Mouse (Mus musculus): Measurements from ENCODE around the gene Gpn1.
A peak's percentile ranks its signal among the peaks of the same experiment; 100 is the strongest.
"Not testable (repeated sequence)": the region's sequence is repeated elsewhere in the genome, so short reads cannot be mapped to it uniquely, and the experiment has no call there.

Gpn1 gene

DNA sequence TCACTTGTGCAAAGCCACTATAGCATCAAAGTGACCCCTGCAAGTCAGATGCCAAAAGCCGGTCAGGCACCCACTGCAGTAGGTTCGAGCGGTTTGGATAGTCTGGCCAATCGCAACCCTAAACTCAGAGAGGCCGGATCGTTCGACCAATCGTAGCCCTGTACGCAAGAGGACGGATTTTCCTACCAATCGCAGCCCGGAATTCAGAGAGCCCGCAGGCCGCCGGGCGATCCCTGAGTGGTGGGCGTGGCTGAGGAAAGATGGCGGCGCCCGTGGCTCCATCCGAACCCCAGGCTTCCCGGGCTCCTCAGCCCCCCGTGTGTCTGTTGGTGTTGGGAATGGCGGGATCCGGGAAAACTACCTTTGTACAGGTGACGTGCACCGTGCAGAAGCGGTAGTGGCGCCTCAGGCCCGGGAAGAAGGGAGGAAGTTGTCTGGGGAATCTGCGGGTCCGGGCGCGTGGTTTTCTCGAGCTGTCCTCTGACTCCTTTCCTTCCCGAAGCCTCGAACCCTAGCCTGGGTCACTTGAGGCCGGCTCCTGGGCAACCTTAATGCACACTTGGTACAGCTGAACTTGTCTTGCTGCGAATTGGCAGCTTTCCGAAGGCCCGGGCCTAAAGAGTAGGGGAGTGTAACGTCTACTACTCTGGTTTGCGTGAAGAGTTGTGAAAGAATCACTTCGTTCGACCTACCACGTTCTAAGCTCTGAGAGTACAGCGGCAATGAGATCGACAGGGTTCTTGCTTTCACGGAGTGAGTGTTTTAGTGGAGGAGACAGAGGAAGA is at the start of gene Gpn1:
TSS of gene Gpn1 (plus strand) at position 229 of the 785 bp plus-strand sequence.
- DNase-seq (ENCODE audit: low spot score): peak; percentile 91

DNA sequence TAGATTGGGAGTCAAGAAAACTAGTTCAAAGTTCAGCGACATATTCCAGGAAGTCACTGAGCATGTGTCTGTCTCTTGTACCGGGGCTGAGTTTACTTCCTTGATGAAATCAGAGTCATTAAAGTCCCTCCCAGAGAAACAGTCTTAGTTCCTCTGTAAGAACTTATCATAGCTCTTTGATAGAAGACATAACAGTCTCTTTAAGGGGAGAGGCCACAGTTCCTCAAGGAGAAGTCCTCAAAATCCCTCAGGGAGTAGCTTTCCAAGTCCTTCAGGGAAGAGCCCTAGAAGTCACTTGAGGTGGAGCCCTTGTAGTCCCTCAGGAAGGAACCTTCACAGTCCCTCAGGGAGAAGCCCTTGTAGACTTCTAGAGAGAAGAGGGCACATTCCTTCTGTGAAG is 43.2 kb upstream of the Gpn1 start:
- DNase-seq (ENCODE audit: low spot score): no peak

DNA sequence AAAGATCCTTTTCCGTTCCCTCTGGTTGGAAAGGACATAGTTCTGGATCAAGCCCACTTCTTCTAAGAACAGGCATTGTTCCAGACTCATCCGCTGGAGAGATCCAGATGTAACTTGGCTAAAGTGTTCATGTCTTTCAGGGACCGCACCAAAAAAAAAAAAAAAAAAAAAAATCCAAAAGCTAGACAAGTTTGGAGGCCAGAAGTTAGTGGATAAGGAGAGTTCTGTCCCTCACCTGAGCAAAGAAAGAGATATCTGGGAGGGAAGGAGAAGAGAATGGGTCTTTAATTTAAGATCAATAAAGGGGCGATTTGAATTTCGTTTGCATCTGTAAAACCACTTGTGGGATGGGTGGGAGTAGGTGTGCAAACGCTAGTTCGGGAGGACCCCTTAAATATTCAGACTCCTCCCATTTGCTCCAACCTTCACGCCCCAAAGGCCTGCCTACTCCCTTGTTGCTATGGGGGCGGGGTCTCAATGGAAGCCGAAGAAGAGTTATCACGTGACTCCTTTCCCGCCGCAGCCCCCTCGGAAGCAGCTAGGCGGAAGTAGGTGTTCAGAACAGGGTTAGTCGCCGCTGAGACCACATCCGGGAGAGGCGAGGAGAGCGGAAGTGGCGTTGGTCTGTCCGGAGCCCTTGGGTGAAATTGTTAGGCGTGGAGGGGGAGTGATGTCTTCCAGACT is 42.5 kb upstream of the Gpn1 start, which contains the start of gene Zfp512:
TSS of gene Zfp512 (plus strand) at position 554 of the 684 bp plus-strand sequence.
- DNase-seq (ENCODE audit: low spot score): peak; percentile 95

DNA sequence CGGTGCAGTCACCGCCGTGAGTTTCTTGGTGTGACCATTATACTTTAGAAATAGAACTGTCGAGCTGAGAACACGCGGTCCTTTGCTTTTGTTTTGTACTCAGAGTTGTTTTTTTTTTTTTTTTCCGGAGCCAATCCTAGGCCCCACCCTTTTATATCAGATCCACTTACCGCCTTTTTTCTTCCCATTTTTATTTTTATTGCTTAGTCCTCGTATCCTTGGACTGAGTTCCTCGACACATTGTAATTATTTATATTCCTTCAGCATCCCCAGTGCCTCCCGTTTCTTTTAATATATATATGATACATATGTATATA is 42.0 kb upstream of the Gpn1 start:
- DNase-seq (ENCODE audit: low spot score): no peak

DNA sequence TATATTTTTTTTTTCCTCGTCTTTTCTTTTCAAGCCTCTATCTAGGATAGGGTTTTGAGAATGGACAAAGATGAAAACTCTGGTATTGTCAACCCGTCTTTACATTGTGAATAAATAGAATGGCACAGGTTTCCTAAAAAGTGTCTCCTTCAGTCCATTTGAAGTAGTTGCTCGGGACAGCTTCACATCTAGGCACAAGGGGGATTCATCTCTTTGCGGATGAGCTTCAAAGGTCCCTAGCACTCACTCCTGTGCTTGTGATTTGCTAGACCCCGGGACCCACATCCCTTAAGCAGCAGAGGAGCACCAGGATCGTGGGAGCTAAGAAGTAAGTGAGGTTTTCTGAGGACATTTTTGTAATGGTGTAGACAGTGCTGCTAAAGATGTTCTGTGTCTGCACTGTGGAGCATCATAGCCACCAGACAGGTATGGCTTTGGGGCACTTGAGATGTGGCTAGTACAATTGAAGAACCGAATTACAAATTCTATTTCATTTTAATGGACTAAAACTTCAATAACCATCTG is 41.6 kb upstream of the Gpn1 start:
- no peak for DNase-seq (ENCODE audit: low spot score)

DNA sequence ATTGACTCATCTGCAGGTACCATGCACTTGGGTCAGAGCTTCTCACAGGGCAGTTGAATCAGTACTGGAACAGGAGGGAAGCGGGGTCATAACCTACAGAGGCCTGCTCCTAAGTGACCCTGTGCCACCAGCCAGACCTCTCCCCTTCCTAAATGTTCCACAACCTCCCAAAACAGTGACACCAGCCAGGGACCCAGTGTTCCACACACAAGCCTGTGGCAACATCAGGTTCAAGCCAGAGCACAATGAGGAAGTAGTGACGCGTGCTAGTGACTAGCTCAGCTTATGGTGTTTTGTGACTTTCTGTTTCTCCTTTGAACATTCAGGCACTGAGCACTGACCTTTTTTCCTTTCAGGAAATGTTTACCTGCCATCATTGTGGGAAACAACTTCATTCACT is 26.7 kb upstream of the Gpn1 start:
- no peak for DNase-seq (ENCODE audit: low spot score)

DNA sequence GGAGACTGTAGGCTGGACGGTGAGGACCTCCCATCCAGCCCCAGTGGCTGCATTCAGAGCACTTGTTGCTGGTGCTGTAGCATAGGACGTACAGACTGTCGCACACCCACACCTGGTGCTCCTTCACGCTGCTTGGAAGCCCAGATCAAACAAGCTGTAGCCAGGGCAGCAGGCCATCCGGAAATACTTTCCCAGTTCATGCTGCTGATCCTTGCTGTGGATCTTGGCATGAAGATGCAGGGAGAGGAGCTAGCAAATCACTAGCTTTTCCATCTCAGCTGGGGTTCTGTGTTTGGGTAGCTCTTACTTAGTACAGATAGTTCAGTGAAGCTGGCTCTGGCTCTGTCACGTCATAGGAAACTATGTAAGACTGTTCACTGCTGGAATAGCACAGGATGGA is 24.8 kb upstream of the Gpn1 start:
- no peak for DNase-seq (ENCODE audit: low spot score)

DNA sequence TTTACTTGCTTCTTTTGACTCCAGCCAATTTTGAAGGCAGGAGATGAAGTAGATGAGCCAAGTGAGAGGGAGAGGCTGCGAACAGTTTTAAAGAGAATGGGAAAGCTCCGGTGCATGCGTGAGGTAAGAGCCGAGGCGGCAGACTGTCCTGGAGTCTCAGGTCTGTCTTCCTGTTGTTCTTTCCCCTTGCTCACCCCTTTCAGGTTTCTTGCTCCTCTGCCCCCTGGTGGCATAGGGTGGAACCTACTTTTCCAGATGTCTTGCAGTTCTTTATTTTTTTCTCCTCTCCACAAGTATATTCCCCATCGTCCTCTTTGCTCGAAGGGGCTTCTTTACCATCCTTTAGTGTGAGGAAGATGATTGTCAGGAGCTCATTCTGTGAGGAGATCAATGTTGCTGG is 24.2 kb upstream of the Gpn1 start:
- peak; percentile 52 for DNase-seq (ENCODE audit: low spot score)

DNA sequence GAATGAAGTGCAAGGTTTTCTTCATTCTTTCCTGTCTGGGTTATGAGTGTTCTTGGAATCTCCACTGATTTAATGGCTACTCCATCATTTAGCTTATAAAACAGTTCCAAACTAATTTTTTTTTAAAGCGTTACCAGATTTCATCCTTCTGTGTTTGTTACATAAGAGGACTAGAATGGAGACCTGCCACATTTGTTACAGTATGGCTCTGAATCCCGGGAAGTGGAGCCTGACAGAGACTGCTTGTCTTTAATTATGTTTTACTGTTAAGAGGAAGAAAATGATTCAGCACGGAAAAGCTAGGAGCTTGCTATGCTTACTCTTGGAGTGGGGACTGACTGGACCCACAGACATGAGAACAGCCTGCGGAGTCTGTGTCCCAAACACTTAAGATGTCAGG is 14.0 kb upstream of the Gpn1 start:
- DNase-seq (ENCODE audit: low spot score): peak; percentile 20

DNA sequence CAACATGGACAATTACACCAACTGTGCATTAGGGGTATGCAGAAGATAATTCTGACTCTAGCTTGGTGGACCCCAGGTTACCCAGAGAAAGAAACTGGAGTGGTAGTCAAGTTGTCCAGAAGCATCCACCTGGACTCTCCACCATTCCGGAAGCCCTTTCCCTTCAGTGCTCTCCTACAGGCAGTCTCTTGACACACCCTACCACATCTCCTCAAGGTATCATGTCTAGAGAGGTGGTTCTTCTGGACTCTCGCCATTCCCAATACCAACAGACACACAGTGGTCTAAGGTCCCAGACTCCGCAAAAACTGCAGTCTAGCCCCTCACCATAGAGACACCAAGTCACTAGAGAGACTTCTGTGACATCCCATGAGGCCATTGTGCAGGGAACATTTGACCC is 9.1 kb upstream of the Gpn1 start, which contains the start of gene 4930548H24Rik:
TSS of gene 4930548H24Rik (plus strand) at position 301 of the 400 bp plus-strand sequence.
- DNase-seq (ENCODE audit: low spot score): no peak

DNA sequence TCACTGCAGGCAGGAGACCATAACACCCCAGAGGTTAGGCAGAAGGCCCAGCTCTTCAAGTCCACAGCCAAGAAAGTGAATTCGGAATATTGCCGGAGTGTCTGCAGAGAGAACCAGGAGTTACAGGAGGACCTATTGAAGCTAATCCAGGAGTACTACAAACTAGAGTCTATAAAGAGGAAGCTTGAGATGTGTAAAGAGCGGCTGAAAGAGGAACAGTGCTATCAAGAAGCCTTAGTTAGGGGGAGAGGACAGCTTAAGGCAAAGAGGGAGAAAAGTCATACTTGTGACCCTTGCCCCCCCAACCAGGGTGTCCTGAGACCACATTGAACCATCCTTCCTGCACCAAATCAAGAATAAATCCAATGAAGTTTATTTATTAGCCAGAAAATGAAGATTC is 6.7 kb upstream of the Gpn1 start:
- no peak for DNase-seq (ENCODE audit: low spot score)

DNA sequence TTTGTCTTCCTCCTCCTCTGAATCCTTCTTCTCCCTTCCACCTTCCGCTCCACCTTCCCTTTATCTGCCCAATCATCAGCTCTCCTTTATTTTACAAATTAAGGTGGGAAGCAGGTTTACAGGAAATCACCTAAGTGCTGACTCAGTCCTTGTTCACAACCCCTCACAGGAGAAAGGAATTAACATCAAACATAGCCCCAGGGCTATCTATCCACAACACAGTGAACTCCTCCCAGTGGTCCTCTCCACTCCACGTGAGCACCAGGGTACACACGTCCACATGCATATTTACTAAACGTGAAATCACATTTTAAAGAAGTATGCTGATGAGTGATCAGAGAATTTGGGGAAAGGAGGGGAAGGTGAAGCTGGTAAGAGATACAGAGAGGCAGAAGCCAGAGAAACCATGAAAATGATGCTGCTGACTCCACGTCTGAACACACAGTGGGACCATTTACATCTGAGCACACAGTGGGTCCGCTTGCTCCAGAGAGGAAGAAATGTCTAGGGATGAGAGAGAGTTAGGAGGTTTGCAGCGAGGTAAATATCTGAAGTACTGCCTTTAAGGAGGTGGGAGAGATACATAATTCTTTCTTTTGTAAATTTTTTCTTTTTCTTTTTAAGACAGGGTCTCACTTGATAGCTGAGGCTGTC is 5.3 kb upstream of the Gpn1 start:
- no peak for DNase-seq (ENCODE audit: low spot score)

DNA sequence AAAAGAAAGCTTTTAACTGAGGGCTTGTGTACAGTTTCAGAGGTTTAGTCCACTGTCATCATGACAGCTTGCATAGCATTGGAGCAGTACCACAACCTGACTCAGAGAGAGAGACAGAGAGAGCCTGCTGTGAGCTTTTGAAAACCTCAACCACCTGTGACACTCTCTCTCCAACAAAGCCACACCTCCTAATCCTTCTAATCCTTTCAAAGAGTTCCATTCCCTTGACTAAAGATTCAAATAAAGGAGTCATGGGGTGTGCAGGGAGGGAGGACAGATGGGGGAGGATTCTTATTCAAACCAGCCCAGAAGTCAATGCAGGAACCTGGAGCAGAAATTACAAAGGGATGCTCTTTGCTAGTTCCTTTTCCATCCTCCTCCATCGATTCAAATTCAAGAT is 2.5 kb upstream of the Gpn1 start:
- DNase-seq (ENCODE audit: low spot score): no peak

DNA sequence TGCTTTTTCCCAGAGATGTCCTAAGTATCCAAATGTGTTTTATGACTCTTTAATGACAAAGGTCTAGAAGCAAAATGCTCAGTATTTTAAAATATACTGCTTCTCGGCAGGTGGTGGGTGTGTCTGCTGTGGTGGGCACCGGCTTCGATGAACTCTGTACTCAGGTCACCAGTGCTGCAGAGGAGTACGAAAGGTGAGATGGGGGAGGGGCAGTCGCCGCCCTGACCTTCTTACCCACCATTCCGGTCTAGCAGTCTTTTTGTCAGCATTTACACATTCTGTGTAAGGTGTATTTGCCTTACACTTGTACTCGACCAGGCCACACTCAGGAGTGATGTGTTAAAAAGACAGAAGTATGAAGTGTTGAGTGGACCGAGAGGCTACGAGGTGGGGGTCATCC is 10.3 kb downstream of the Gpn1 start:
- DNase-seq (ENCODE audit: low spot score): no peak

DNA sequence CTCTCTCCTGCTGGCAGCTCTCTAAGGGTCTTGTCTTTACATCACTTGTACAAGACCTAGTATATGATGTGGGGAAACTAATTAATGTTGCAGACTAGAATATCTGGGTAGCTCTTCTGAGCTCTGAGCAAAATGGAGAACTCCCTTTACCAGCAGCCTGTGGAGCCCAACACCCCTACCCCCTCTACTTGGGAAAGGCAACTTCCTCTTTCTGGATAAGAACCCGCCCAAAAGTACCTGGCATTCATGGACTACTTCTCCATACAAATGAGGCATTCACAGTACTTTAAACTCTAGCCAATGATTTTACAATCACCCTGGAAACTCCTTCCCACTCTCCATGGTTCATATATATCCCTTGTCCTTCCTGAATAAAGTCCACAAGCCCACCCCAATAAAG is 17.9 kb downstream of the Gpn1 start:
- no peak for DNase-seq (ENCODE audit: low spot score)

DNA sequence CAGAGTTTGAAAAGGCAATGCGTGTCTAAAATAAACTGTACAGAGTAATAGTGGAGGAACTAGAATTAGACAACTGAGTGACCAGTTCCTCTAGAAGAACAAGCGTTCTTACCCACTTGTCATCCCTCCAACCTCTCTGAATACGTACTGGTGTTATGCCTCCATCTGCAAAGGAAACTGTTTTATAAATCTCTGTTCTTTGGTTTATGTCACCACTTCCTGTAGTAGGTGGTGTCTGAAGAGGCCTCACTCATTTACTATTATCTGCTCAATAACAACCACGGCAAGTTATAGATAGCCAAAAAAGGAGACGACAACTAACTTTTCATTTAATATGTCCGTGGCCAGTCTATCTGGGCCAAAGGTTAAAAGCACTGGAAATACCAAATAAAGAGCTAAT is 26.0 kb downstream of the Gpn1 start:
- DNase-seq (ENCODE audit: low spot score): no peak

DNA sequence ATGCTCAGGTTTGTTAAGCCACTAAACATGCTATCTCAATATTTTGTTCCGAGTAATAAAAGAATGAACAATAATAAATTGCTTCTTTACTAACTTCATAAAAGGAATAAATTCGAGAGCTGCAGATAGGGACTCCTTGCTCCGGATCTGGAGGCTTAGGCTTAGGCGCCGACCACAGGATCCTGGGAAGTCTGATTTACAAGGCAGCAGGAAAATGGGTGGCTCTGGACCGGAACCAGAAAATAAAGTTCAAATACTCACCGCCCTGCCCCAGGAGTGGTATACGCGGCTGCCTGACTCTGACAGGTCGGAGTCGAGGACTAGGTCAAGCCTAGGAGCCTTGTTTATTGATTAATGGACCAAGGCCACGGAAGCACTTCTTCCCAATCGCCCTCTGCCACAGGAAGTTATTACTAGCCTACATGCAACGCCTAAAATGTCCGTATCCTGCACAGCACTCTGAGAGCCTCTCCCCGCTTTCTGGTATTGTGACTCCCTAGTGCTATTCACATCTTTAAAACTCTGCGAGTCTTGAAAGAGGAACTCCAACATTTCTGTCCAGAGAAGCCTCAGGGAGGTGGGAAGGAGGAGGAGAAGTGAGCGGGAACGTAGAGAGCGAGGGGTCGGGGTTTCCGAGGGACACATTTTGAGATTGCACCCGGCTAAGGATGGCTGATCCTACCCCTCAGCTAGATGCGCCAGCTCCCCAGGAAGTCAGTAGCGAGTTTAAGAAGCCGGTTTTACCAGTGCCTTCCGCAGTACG is 32.0 kb downstream of the Gpn1 start, which contains the start of gene Slc4a1ap:
TSS of gene Slc4a1ap (plus strand) at position 642 of the 763 bp plus-strand sequence.
- peak; percentile 79 for DNase-seq (ENCODE audit: low spot score)

DNA sequence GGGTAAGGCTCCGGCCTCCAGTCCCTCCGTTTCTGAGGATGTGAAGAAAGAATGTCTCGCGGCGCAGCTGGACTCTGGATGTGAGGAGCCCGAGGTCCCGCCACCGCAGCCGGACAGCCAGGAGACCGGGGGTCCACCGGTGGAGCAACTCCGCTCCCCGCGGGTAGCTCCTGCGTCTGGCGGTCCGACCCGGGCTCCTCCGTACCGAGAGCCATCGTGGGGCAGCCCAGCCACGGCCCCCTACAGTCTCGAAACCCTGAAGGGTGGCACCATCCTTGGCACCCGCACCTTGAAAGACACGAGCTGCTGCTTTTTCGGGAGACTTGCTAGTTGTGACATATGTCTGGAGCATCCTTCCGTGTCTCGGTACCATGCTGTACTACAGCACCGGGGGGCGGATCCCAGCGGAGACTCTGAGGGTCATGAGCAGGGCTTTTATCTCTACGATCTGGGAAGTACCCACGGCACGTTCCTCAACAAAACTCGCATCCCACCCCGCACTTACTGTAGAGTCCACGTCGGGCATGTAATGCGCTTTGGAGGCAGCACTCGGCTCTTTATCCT is 32.7 kb downstream of the Gpn1 start:
- DNase-seq (ENCODE audit: low spot score): no peak

DNA sequence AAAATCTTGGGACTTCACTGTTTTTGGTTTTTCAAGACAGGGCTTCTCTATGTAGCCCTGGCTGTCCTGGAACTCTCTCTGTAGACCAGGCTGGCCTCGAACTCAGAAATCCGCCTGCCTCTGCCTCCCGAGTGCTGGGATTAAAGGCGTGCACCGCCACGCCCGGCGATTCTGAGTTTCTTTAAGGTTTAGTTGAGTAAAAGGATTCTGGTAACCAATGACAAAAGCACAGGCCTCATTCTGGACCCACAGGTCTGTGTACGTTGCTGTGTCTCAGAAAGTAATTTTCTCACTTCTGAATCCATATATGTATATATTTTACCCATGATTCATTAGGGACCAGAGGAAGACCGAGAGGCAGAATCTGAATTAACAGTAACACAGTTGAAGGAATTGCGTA is 33.2 kb downstream of the Gpn1 start, which contains the start of gene Supt7l:
TSS of gene Supt7l (minus strand) at position 101 of the 400 bp plus-strand sequence.
- DNase-seq (ENCODE audit: low spot score): not testable (repeated sequence)

DNA sequence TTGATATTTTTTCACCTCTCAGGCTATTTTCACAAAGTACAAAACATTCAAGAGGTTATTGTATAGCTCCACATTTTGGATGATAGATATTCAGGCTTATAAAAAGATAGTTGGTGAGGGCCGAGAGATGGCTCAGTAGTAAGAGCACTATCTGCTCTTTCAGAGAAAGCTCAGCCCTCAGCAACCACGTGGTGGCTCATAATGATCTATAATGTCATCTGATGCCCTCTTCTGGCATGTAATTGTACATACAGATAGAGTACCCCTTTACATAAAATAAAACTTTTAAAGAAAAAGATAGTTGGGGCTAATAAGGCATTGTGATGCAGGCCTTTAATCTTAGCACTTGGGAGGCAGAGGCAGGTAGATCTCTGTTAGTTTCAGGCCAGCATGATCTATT is 34.0 kb downstream of the Gpn1 start:
- DNase-seq (ENCODE audit: low spot score): no peak

DNA sequence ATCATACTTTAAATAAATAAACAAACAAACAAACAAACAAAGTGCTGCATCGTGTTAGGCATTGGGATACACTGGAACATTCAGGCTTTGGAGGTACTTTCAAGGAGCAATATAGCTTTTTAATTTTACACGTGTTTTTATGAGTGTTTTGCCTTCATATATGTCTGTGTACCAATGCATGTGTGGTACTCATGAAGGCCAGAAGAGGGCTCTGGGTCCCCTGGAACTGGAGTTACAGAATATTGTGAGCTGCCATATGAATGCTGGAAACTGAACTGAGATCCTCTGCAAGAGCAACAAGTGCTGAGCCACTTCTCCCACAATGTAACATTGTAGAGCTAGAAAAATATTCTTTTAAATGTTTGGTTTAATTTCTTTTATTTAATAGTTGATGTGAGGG is 40.7 kb downstream of the Gpn1 start:
- DNase-seq (ENCODE audit: low spot score): no peak

DNA sequence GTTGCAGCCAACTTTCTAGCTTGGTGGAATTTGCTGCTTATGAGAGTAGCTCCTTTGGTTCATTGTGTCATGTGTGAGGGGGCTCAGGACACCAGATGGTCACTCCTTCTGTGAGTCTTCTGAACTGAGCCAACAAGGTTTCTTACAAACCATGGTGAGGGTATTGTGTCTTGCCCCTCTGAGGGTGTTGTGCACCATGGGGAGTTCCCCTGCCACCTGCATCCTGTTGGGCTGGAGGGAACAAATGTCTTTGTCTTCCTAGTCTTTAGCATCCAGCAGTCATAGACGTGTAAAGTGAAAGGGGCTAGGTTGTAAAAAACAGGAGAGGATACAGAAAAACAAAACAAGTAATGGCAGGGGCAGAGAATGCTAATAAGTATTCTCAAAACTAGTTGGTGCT is 64.9 kb downstream of the Gpn1 start:
- DNase-seq (ENCODE audit: low spot score): no peak
